Comparison of ENCODE assay signal across 8 mouse cellular contexts in genomic region chr9:51161771-51162388, GRCm38 (mm10). TPM values are rescaled to one million over a fixed set of nuclear protein-coding genes. Genes with fewer than 3 reads are reported as not detected.
DNase-seq lines count a peak whose midpoint lies in the region; ATAC-seq and TF ChIP-seq lines count a peak whose summit lies in the region.

No protein-coding gene starts in this region.

- in situ Hi-C loops in CH12.LX (cut with MboI; ENCODE audit: low pct_ligation_motif_present, low pct_unique_long_range_greater_than_20kb, low sequenced_read_pairs): loop anchor here (25.0 kb wide), 2 partner anchors 600 to 750 kb away; partner anchors contain the start of gene Arhgap20

- peak; percentile 94 for TF ChIP-seq RAD21 in CH12.LX (IDR thresholded peaks at IDR 0.05; ENCODE audit: low read depth, low read length)

- H3K4me1 ChIP-seq in CH12.LX (ENCODE audit: control insufficient read depth in 1 of 2, insufficient read depth in 2 of 2): peaks cover 22 to 50% of the 10 kb centered on the region in 2 experiments
- H3K4me1 ChIP-seq in bone marrow, adult 2 months (ENCODE audit: control insufficient read depth, insufficient read depth, low read length): no peaks in the 10 kb centered on the region
- H3K4me1 ChIP-seq in embryonic fibroblast, embryonic 13.5 days (ENCODE audit: control insufficient read depth, insufficient read depth, low read length): no peaks in the 10 kb centered on the region
- no peaks in the 10 kb centered on the region for H3K4me1 ChIP-seq in lung, embryonic 14.5 days (ENCODE audit: insufficient read depth)

- H3K9me3 ChIP-seq in CH12.LX (replicated peaks; ENCODE audit: low read length): no peaks in the 10 kb centered on the region
- H3K9me3 ChIP-seq in lung, embryonic 14.5 days (ENCODE audit: low read depth, low read length): no peaks in the 10 kb centered on the region

- no peak for TF ChIP-seq EP300 in CH12.LX (IDR thresholded peaks at IDR 0.05; ENCODE audit: low read length)

- intact Hi-C loops in heart, postnatal 25 days (cut with DNase I): loop anchor here (1.0 to 5.0 kb wide), 2 partner anchors 130 to 745 kb away; no protein-coding TSS in a partner anchor

- H3K79me2 ChIP-seq in CH12.LX (replicated peaks; ENCODE audit: control insufficient read depth, extremely low read depth, insufficient read depth, poor library complexity, severe bottlenecking): no peaks in the 10 kb centered on the region

- TF ChIP-seq CTCF in CH12.LX (conservative IDR thresholded peaks at IDR 0.05 in 1 of 2, IDR thresholded peaks at IDR 0.05 in 1 of 2; ENCODE audit: low read depth in 2 of 2, low read length in 2 of 2): peak; percentile 50 to 95
- peak; percentile 96 for TF ChIP-seq CTCF in bone marrow, adult 2 months (IDR thresholded peaks at IDR 0.05; ENCODE audit: control insufficient read depth, insufficient read depth, low read length)
- TF ChIP-seq CTCF in embryonic fibroblast, embryonic 13.5 days (IDR thresholded peaks at IDR 0.05; ENCODE audit: borderline replicate concordance, insufficient read depth, low read length): peak; percentile 94
- peak; percentile 98 for TF ChIP-seq CTCF in lung, embryonic 14.5 days (IDR thresholded peaks at IDR 0.05; ENCODE audit: low read depth)

- dilution Hi-C loops in CH12.LX (cut with MboI; ENCODE audit: extremely low pct_ligation_motif_present, extremely low pct_unique_long_range_greater_than_20kb, low sequenced_read_pairs): no loop called here

- peak; percentile 79 for ATAC-seq in lung, embryonic 14.5 days (ENCODE audit: insufficient read depth)

- H3K27me3 ChIP-seq in CH12.LX (replicated peaks): no peaks in the 10 kb centered on the region
- H3K27me3 ChIP-seq in lung, embryonic 14.5 days (ENCODE audit: insufficient read depth, low read length): 0 out of 2 replicates have a peak, but pooled peaks cover 6% of the 10 kb centered on the region

- peak; percentile 87 for DNase-seq in CH12.LX (ENCODE audit: extremely low read depth)
- peak; percentile 31 for DNase-seq in heart, postnatal 25 days (ENCODE audit: low spot score)
- peak; percentile 85 for DNase-seq in layer of hippocampus, adult 11-12 months (ENCODE audit: low spot score)
- DNase-seq in lung, embryonic 14.5 days: peak; percentile 86
- peak; percentile 35 for DNase-seq in ovary, postnatal 10 days (ENCODE audit: low spot score)
- peak; percentile 58 to 73 for DNase-seq in thymus, adult 18-20 months

- TF ChIP-seq POLR2A in CH12.LX (IDR thresholded peaks at IDR 0.05; ENCODE audit: low read depth, low read length): no peak
- no peak for TF ChIP-seq POLR2A in bone marrow, adult 2 months (IDR thresholded peaks at IDR 0.05; ENCODE audit: borderline replicate concordance, control insufficient read depth, low read depth, low read length)
- no peak for TF ChIP-seq POLR2A in embryonic fibroblast, embryonic 13.5 days (IDR thresholded peaks at IDR 0.05; ENCODE audit: low read depth, low read length)

- peaks cover 0 to 4% of the 10 kb centered on the region in 2 experiments for H3K36me3 ChIP-seq in CH12.LX (replicated peaks in 1 of 2; ENCODE audit: control insufficient read depth in 1 of 2, insufficient read depth in 1 of 2, low read length in 1 of 2)
- no peaks in the 10 kb centered on the region for H3K36me3 ChIP-seq in lung, embryonic 14.5 days (ENCODE audit: insufficient read depth)

- H3K4me3 ChIP-seq in CH12.LX (replicated peaks in 1 of 3; ENCODE audit: low read depth in 2 of 3, low read length in 2 of 3, poor library complexity in 1 of 3): no peak overlapping the region
- no peak overlapping the region for H3K4me3 ChIP-seq in bone marrow, adult 2 months (replicated peaks; ENCODE audit: control insufficient read depth, low read depth, low read length)
- no peak overlapping the region for H3K4me3 ChIP-seq in embryonic fibroblast, embryonic 13.5 days (ENCODE audit: insufficient read depth, low read length)
- no peak overlapping the region for H3K4me3 ChIP-seq in lung, embryonic 14.5 days (ENCODE audit: low read depth, low read length)

- H3K4me2 ChIP-seq in CH12.LX (ENCODE audit: insufficient read depth, low read depth, poor library complexity, severe bottlenecking): no peak overlapping the region
- H3K4me2 ChIP-seq in lung, embryonic 14.5 days: no peak overlapping the region

- WGBS in bone marrow, adult 2 months: 14% methylated on average over 4 of the region's 4 CpGs
- 17% methylated on average over 4 of the region's 4 CpGs for WGBS in lung, embryonic 14.5 days

- H3K9ac ChIP-seq in CH12.LX (ENCODE audit: insufficient read depth, low read depth): no peak overlapping the region
- no peak overlapping the region for H3K9ac ChIP-seq in lung, embryonic 14.5 days

- H3K27ac ChIP-seq in CH12.LX (ENCODE audit: insufficient read depth, low read depth): no peak overlapping the region
- no peak overlapping the region for H3K27ac ChIP-seq in bone marrow, adult 2 months (ENCODE audit: control insufficient read depth, insufficient read depth, low read depth, low read length, poor library complexity)
- H3K27ac ChIP-seq in embryonic fibroblast, embryonic 13.5 days (ENCODE audit: insufficient read depth, low read length): no peak overlapping the region
- no peak overlapping the region for H3K27ac ChIP-seq in lung, embryonic 14.5 days (ENCODE audit: low read depth)

TF ChIP-seq in CH12.LX, 34 proteins besides CTCF, POLR2A, EP300 and RAD21 (continues in another document):
- TF ChIP-seq SMC3 (IDR thresholded peaks at IDR 0.05; ENCODE audit: low read depth, low read length) (peak; percentile 97), MAX (IDR thresholded peaks at IDR 0.05; ENCODE audit: low read length) (peak; percentile 54), ETS1 (conservative IDR thresholded peaks at IDR 0.05; ENCODE audit: low read depth, low read length) (no peak), KAT2A (IDR thresholded peaks at IDR 0.05; ENCODE audit: insufficient replicate concordance, low read length) (no peak), JUND (conservative IDR thresholded peaks at IDR 0.05; ENCODE audit: low read depth, low read length) (peak; percentile 39), ZC3H11A (IDR thresholded peaks at IDR 0.05; ENCODE audit: low read depth, low read length) (peak; percentile 91), MAFK (IDR thresholded peaks at IDR 0.05; ENCODE audit: insufficient replicate concordance, low read length) (peak; percentile 35; the same call in 1 of the 2 replicates), MEF2A (IDR thresholded peaks at IDR 0.05; ENCODE audit: borderline replicate concordance, low read depth, low read length) (0 out of 2 replicates have a peak, but pooled peaks have one; percentile 45), CHD1 (IDR thresholded peaks at IDR 0.05; ENCODE audit: low read depth, low read length) (no peak), ZNF384 (IDR thresholded peaks at IDR 0.05; ENCODE audit: low read depth, low read length) (no peak), JUN (IDR thresholded peaks at IDR 0.05; ENCODE audit: insufficient read depth, low read depth, low read length) (no peak), ZMIZ1 (IDR thresholded peaks at IDR 0.05; ENCODE audit: low read depth, low read length) (no peak), IRF4 (IDR thresholded peaks at IDR 0.05; ENCODE audit: low read depth, low read length) (peak; percentile 65; the same call in 1 of the 2 replicates), GABPA (IDR thresholded peaks at IDR 0.05; ENCODE audit: insufficient replicate concordance, low read depth, low read length) (no peak), USF1 (IDR thresholded peaks at IDR 0.05; ENCODE audit: low read depth, low read length) (no peak), CHD2 (IDR thresholded peaks at IDR 0.05; ENCODE audit: low read length) (0 out of 2 replicates have a peak, but pooled peaks have one; percentile 30), UBTF (IDR thresholded peaks at IDR 0.05; ENCODE audit: low read depth, low read length) (no peak), TCF12 (IDR thresholded peaks at IDR 0.05; ENCODE audit: low read depth, low read length) (0 out of 2 replicates have a peak, but pooled peaks have one; percentile 41), SIN3A (IDR thresholded peaks at IDR 0.05; ENCODE audit: low read length) (no peak), MYC (IDR thresholded peaks at IDR 0.05; ENCODE audit: low read depth, low read length) (peak; percentile 64; the same call in 1 of the 2 replicates), MAZ (IDR thresholded peaks at IDR 0.05; ENCODE audit: low read depth, low read length) (peak; percentile 81), USF2 (conservative IDR thresholded peaks at IDR 0.05; ENCODE audit: low read depth, low read length) (no peak), TBP (conservative IDR thresholded peaks at IDR 0.05; ENCODE audit: low read depth, low read length) (no peak), BHLHE40 (IDR thresholded peaks at IDR 0.05; ENCODE audit: low read depth, low read length) (peak; percentile 49), POLR2AphosphoS2 (IDR thresholded peaks at IDR 0.05; ENCODE audit: low read depth, low read length) (no peak), ELF1 (IDR thresholded peaks at IDR 0.05; ENCODE audit: low read depth, low read length) (peak; percentile 28; the same call in 1 of the 2 replicates), NRF1 (IDR thresholded peaks at IDR 0.05; ENCODE audit: low read depth, low read length) (no peak), ZKSCAN1 (IDR thresholded peaks at IDR 0.05; ENCODE audit: borderline replicate concordance, low read depth, low read length) (no peak), MXI1 (IDR thresholded peaks at IDR 0.05; ENCODE audit: low read depth, low read length) (peak; percentile 38; the same call in 1 of the 2 replicates)

RNA-seq across cellular contexts. Expression of gene Gm32742, which starts 3.4 kb away (rescaled TPM):
- total RNA-seq in CH12.LX (2012; rRNA removed) (0.38 and 0.42 TPM in 2 replicates), CH12.LX (2014; rRNA removed) (0.23 TPM in 2 replicates)
- polyA plus RNA-seq in CH12.LX (2012; ENCODE audit: insufficient read length, low read depth): 0.74 and 0.77 TPM in 2 replicates
- polyA plus RNA-seq in bone marrow, adult 2 months (2011; ENCODE audit: insufficient read depth, insufficient read length, low replicate concordance, missing spikeins): not detected in 2 replicates
- 0.05 TPM in 1 of 2 replicates, not detected in the other for polyA plus RNA-seq in embryonic fibroblast, embryonic 13.5 days (2011; ENCODE audit: insufficient read length, low read depth, missing spikeins)
- total RNA-seq in heart, postnatal 25 days (2021): not detected
- polyA plus RNA-seq in lung, embryonic 14.5 days (2014; fragmentation: Nextera tagmentation; extraction: Ambion mirVana): 0.03 TPM in 1 of 2 replicates, not detected in the other

RNA-seq across cellular contexts. Expression of gene Pou2af1, which starts 51.6 kb away (rescaled TPM):
- total RNA-seq in CH12.LX (2012; rRNA removed): 87.4 and 108 TPM in 2 replicates
- total RNA-seq in CH12.LX (2014; rRNA removed): 173 and 183 TPM in 2 replicates
- polyA plus RNA-seq in CH12.LX (2012; ENCODE audit: insufficient read length, low read depth): 255 and 303 TPM in 2 replicates
- 13.2 and 30.5 TPM in 2 replicates for polyA plus RNA-seq in bone marrow, adult 2 months (2011; ENCODE audit: insufficient read depth, insufficient read length, low replicate concordance, missing spikeins)
- not detected in 2 replicates for polyA plus RNA-seq in embryonic fibroblast, embryonic 13.5 days (2011; ENCODE audit: insufficient read length, low read depth, missing spikeins)
- under 1 TPM; 0.26 to 0.48 TPM for total RNA-seq in heart, postnatal 25 days (2021)
- not detected in 2 replicates for polyA plus RNA-seq in lung, embryonic 14.5 days (2014; fragmentation: Nextera tagmentation; extraction: Ambion mirVana)

Comparison
In these comparisons a context has a peak if more than half of its experiments do, and no peak if none do; other contexts are left out.
1. DNase-seq: peak in every context shown above with its lines; median percentile 87 in CH12.LX; 86 in lung, embryonic 14.5 days; 85 in layer of hippocampus, adult 11-12 months; 66 in thymus, adult 18-20 months; 35 in ovary, postnatal 10 days; 31 in heart, postnatal 25 days.
2. RNA of gene Pou2af1, which starts 51.6 kb away (polyA plus RNA-seq): 255 to 303 TPM in CH12.LX and 13.2 to 30.5 TPM in bone marrow, adult 2 months; not detected in embryonic fibroblast, embryonic 13.5 days and not detected in lung, embryonic 14.5 days; every median in the first group is over 10 times any median in the second.
3. Peak in every context shown above with its lines, with median percentiles within 50 percentile points of each other: CTCF ChIP-seq.